Mouse (Mus musculus): ENCODE results near the gene Tctex1d1. TPM values are rescaled to one million over a fixed set of nuclear protein-coding genes. Genes with fewer than 3 reads are reported as not detected.

Gene Tctex1d1
- total and polyA plus RNA-seq, 2 experiments from 2014 or later = 1.3 to 2.3 TPM

DNA sequence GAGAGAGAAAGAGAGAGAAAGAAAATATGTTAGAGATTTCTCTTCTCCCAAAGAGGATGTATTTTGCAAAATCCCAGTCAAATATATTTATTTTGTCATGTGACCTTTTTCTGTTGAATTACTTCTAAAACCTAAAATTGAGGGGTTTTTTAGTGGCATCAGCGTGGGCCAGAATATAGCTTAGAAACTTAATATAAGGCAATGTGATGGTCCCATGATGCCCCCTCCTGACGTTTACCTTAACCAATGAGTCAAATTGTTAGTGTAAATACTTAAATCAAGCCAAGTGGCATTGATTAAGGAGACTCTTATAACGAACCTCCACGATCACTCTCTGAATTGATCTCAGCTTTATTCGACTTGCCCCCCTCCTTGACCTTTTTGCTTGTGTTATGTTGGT is 4.2 kb upstream of the Tctex1d1 start:
- H3K27ac ChIP-seq (ENCODE audit: low read depth, low read length) = no peak overlapping the region
- H3K36me3 ChIP-seq (ENCODE audit: insufficient read depth) = peaks cover 6% of the 10 kb centered on the region; the same call in 1 of the 2 replicates
- peaks cover 5% of the 10 kb centered on the region; the same call in 1 of the 2 replicates for H3K27me3 ChIP-seq (ENCODE audit: insufficient read depth, low read length)
- H3K4me2 ChIP-seq (ENCODE audit: low read depth) = no peak overlapping the region
- ATAC-seq (no peak), DNase-seq (no peak)
- H3K9ac ChIP-seq = no peak overlapping the region
- no peak overlapping the region for H3K4me3 ChIP-seq (ENCODE audit: low read depth, low read length)
- TF ChIP-seq CTCF (IDR thresholded peaks at IDR 0.05; ENCODE audit: low read depth) = no peak
- no peaks in the 10 kb centered on the region for H3K9me3 ChIP-seq (ENCODE audit: low read length)
- WGBS = 45% methylated on average over 5 of the region's 5 CpGs
- peaks cover 5% of the 10 kb centered on the region; the same call in 1 of the 2 replicates for H3K4me1 ChIP-seq (ENCODE audit: insufficient read depth)

DNA sequence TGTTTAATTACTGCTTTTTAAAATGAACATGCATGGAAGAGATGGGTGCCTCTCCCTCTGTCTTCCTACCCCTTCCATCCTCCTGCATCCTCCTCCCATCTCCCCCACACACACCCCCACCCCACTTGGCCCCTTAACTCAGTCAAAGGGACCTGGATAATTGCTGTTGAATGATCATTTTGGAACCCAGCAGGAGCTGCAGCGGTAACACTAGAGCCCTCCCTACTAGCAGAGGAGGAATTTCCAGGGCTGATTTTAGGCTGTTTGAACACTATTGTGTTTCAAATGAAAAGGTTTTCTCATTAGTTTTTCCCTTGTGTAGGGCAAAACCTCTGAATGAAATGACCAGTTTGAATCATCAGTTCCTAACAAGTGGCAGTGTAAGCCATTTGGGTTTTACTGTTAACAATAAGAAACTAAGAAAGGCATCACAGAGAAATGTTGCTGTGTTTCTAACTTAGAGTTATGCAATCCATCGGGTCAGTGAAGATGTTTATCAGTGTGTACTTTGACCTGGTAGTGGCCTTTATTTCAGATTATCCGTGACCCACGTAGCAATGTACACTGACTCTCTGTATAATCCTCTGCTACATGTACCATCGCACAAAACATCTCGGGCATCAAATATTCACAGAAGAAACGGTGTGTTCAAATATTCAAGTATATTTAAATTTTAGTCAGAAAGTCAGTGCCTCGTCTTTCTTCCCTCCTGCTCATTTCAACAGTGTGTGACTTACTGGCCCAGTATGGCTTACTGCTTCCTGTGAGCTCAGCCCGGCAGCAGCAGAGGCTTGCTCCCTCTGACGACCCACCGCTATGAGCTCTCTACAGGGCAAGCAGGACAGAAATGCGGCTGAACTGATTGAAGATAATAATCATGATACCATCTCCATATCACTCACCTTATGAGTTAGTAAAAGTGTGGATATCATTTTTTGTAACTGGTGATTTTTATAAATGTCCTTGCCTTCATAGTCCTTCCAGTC is 1.8 kb upstream of the Tctex1d1 start:
- Histone ChIP-seq H3K9ac (no peak overlapping the region), H3K9me3 (ENCODE audit: low read length) (no peaks in the 10 kb centered on the region), H3K4me2 (ENCODE audit: low read depth) (no peak overlapping the region), H3K4me3 (ENCODE audit: low read depth, low read length) (no peak overlapping the region), H3K4me1 (ENCODE audit: insufficient read depth) (peaks cover 5% of the 10 kb centered on the region; the same call in 1 of the 2 replicates), H3K36me3 (ENCODE audit: insufficient read depth) (no peaks in the 10 kb centered on the region), H3K27me3 (ENCODE audit: insufficient read depth, low read length) (peaks cover 5% of the 10 kb centered on the region; the same call in 1 of the 2 replicates), H3K27ac (ENCODE audit: low read depth, low read length) (no peak overlapping the region)
- no peak for TF ChIP-seq CTCF (IDR thresholded peaks at IDR 0.05; ENCODE audit: low read depth)
- WGBS = 21% methylated on average over 12 of the region's 12 CpGs
- ATAC-seq (no peak), DNase-seq (no peak)

DNA sequence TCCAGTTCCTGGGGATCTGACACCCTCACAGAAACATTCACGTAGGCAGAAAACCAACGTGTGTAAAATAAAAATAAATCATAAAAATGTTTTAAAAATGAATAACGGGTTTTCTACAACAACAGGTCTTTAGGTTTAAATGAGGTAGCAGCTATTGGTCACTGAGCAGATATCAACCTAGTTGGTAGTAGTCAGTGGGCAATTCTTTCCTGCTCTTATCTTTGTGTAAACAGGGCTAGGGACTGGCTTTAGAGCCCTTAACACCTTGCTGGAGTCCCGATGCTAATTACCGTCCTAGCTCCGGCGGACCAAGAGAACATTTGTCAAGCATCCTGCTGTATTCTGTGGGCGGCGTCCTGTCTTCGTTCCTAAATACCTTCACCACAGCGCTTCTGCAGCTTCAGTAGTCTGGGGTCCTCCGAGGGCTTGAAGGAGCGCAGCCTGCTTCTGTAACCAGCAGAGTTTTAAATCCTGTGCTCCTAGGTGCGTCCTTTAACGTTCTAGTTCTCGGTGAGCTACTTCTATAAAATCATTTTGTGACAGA is 556 bp upstream of the Tctex1d1 start:
- Histone ChIP-seq H3K4me1 (ENCODE audit: insufficient read depth) (peaks cover 5% of the 10 kb centered on the region; the same call in 1 of the 2 replicates), H3K9ac (no peak overlapping the region), H3K4me2 (ENCODE audit: low read depth) (peak overlapping the region; percentile 48), H3K4me3 (ENCODE audit: low read depth, low read length) (peak overlapping the region; percentile 12; the same call in 1 of the 2 replicates), H3K27me3 (ENCODE audit: insufficient read depth, low read length) (peaks cover 5% of the 10 kb centered on the region; the same call in 1 of the 2 replicates), H3K9me3 (ENCODE audit: low read length) (no peaks in the 10 kb centered on the region), H3K36me3 (ENCODE audit: insufficient read depth) (no peaks in the 10 kb centered on the region), H3K27ac (ENCODE audit: low read depth, low read length) (no peak overlapping the region)
- DNase-seq (no peak), ATAC-seq (0 out of 2 replicates have a peak, but pooled peaks have one; percentile 9)
- 15% methylated on average over 16 of the region's 16 CpGs for WGBS
- TF ChIP-seq CTCF (IDR thresholded peaks at IDR 0.05; ENCODE audit: low read depth) = no peak

DNA sequence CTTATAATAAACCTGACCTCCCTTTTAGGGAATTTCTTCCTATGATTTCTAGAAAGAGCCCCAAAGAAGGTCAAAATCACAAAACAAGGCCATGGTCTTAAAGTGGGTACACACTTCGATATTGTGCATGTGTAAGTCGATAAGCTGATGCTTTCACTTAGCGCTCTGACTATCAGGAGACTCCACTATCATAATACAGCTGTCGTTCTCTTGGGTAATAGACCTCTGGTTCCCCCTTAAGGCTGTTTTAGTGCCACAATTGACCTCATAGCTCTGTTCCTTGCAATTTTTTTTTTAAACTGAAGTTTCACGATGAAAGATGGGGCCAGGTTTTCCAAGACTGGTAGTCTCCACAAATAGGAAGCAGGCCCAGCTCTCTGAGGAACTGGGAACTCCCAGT is 979 bp downstream of the Tctex1d1 start:
- Histone ChIP-seq H3K4me2 (ENCODE audit: low read depth) (no peak overlapping the region), H3K27ac (ENCODE audit: low read depth, low read length) (no peak overlapping the region)

DNA sequence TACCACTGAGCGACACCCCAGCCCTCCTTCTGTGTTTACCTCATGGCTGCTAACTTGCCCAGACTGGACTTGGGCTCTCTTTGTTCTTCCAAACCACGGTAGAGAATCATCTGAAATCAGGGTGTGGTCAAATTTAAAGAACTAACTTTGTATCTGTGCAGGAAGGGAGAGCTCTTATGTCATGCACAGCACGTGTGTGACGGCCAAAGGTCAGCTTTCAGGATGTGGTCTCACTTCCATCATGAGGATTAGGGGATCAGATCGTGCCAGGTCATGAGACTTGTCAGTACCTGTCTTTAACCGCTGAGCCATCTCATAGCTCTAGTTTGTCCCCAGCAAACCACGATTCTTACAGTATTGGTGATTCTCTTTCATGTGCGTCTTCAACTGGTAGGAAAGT is 3.3 kb downstream of the Tctex1d1 start:
- Histone ChIP-seq H3K27me3 (ENCODE audit: insufficient read depth, low read length) (peaks cover 5% of the 10 kb centered on the region; the same call in 1 of the 2 replicates), H3K27ac (ENCODE audit: low read depth, low read length) (no peak overlapping the region), H3K4me1 (ENCODE audit: insufficient read depth) (peaks cover 5% of the 10 kb centered on the region; the same call in 1 of the 2 replicates), H3K4me2 (ENCODE audit: low read depth) (no peak overlapping the region), H3K9ac (no peak overlapping the region), H3K9me3 (ENCODE audit: low read length) (no peaks in the 10 kb centered on the region), H3K36me3 (ENCODE audit: insufficient read depth) (no peaks in the 10 kb centered on the region), H3K4me3 (ENCODE audit: low read depth, low read length) (no peak overlapping the region)
- 91% methylated on average over 8 of the region's 8 CpGs for WGBS
- ATAC-seq = no peak
- DNase-seq = no peak
- TF ChIP-seq CTCF (IDR thresholded peaks at IDR 0.05; ENCODE audit: low read depth) = no peak

More for the DNA sequence above, 979 bp downstream of the Tctex1d1 start:
- no peak for DNase-seq
- Histone ChIP-seq H3K4me3 (ENCODE audit: low read depth, low read length) (no peak overlapping the region), H3K36me3 (ENCODE audit: insufficient read depth) (no peaks in the 10 kb centered on the region), H3K4me1 (ENCODE audit: insufficient read depth) (peaks cover 5% of the 10 kb centered on the region; the same call in 1 of the 2 replicates), H3K27me3 (ENCODE audit: insufficient read depth, low read length) (peaks cover 5% of the 10 kb centered on the region; the same call in 1 of the 2 replicates), H3K9me3 (ENCODE audit: low read length) (no peaks in the 10 kb centered on the region), H3K9ac (no peak overlapping the region)
- ATAC-seq = no peak
- WGBS = 58% methylated on average over 5 of the region's 5 CpGs
- TF ChIP-seq CTCF (IDR thresholded peaks at IDR 0.05; ENCODE audit: low read depth) = no peak

DNA sequence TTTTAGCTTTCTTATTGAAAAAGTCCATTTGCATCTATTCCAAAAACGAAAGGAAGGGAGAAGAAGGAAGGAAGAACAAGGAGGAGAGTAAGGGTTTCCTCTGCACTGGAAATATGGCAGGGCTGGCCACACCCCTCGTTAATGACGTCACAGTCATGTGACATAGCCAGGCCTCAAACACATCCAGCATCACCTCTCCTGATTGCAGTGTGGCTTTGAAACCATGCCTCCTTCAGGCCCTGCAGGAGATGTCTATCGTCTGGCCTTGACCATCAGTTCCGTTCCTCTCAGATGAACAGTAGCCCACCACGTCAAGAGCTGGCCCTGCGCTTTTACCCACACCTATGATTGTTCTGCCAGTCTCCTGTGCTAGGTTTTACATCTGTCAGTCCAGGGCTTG is 7.8 kb downstream of the Tctex1d1 start:
- no peak for ATAC-seq
- Histone ChIP-seq H3K4me3 (ENCODE audit: low read depth, low read length) (no peak overlapping the region), H3K9ac (no peak overlapping the region), H3K9me3 (ENCODE audit: low read length) (no peaks in the 10 kb centered on the region), H3K27me3 (ENCODE audit: insufficient read depth, low read length) (no peaks in the 10 kb centered on the region), H3K4me1 (ENCODE audit: insufficient read depth) (no peaks in the 10 kb centered on the region), H3K4me2 (ENCODE audit: low read depth) (no peak overlapping the region), H3K27ac (ENCODE audit: low read depth, low read length) (no peak overlapping the region), H3K36me3 (ENCODE audit: insufficient read depth) (no peaks in the 10 kb centered on the region)
- DNase-seq = no peak
- 82% methylated on average over 7 of the region's 7 CpGs for WGBS
- no peak for TF ChIP-seq CTCF (IDR thresholded peaks at IDR 0.05; ENCODE audit: low read depth)

DNA sequence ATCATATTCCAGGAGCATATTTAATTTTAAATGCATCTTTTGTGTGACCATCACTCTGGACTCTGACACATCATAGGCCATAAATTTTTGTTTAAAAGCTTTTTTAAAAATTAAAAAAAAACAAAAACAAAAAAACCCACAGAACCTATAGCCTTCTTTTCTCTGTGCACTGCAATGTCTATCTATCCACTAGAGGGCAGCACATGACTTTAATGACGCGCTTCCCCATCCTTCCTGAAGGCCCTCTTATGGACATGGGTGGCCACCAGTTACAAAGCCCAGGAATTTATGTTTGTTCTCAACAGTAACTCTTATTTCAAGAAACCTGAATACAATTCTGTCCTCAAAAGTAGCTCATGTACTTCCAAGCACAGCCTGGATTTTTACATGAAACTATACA is 8.5 kb downstream of the Tctex1d1 start:
- Histone ChIP-seq H3K4me1 (ENCODE audit: insufficient read depth) (no peaks in the 10 kb centered on the region), H3K9me3 (ENCODE audit: low read length) (no peaks in the 10 kb centered on the region), H3K4me3 (ENCODE audit: low read depth, low read length) (no peak overlapping the region), H3K4me2 (ENCODE audit: low read depth) (no peak overlapping the region), H3K27me3 (ENCODE audit: insufficient read depth, low read length) (no peaks in the 10 kb centered on the region), H3K27ac (ENCODE audit: low read depth, low read length) (no peak overlapping the region), H3K36me3 (ENCODE audit: insufficient read depth) (no peaks in the 10 kb centered on the region), H3K9ac (no peak overlapping the region)
- TF ChIP-seq CTCF (IDR thresholded peaks at IDR 0.05; ENCODE audit: low read depth) = peak; percentile 91
- WGBS = 2% methylated on average over 2 of the region's 2 CpGs
- ATAC-seq = peak; percentile 83
- peak; percentile 82 for DNase-seq
